Mouse (Mus musculus) limb, embryonic 13.5 days (tissue): ENCODE measurements around the gene Acads. TPM values are rescaled to one million over a fixed set of nuclear protein-coding genes. Genes with fewer than 3 reads are reported as not detected.
"Not testable (repeated sequence)": the region's sequence is repeated elsewhere in the genome, so short reads cannot be mapped to it uniquely, and the experiment has no call there.

Experiments used
- ATAC-seq: fragments of 200-750 bp; cut with Nextera tagmentation; 2 replicates; pipeline ENCODE4 v1.8.0; 2017; ENCODE audit warnings: low read depth, moderate number of reproducible peaks, moderate TSS enrichment; ENCODE audit not compliant: low FRiP score
- H3K27ac ChIP-seq: fragments of 300-500 bp; sonication (generic); 2 replicates; pipeline ENCODE4 v1.5.1; 2015; ENCODE audit warnings: inconsistent platforms, mild to moderate bottlenecking, moderate library complexity
- H3K27me3 ChIP-seq: fragments of 300-500 bp; sonication (generic); 2 replicates; pipeline ENCODE4 v1.6.1; 2015; ENCODE audit warnings: mild to moderate bottlenecking, inconsistent platforms
- H3K36me3 ChIP-seq: fragments of 300-500 bp; sonication (generic); 2 replicates; pipeline ENCODE4 v1.6.1; 2015; ENCODE audit warnings: inconsistent platforms, mild to moderate bottlenecking, moderate library complexity
- H3K4me1 ChIP-seq: fragments of 300-500 bp; sonication (generic); 2 replicates; pipeline ENCODE4 v1.6.1; 2015; ENCODE audit warnings: inconsistent platforms
- H3K4me2 ChIP-seq: fragments of 300-500 bp; sonication (generic); replicated peaks from 2 replicates; pipeline ENCODE4 v1.6.1; 2015; ENCODE audit warnings: inconsistent platforms, mild to moderate bottlenecking, moderate library complexity
- H3K4me3 ChIP-seq: fragments of 300-500 bp; sonication (generic); 2 replicates; pipeline ENCODE4 v1.5.1; 2015; ENCODE audit warnings: moderate library complexity, mild to moderate bottlenecking, inconsistent platforms
- H3K9ac ChIP-seq: fragments of 300-500 bp; sonication (generic); 2 replicates; pipeline ENCODE4 v1.6.1; 2015; ENCODE audit warnings: mild to moderate bottlenecking, inconsistent platforms
- H3K9me3 ChIP-seq: fragments of 300-500 bp; sonication (generic); 2 replicates; pipeline ENCODE4 v1.6.1; 2016; ENCODE audit warnings: inconsistent platforms
- WGBS: fragments of 180-500 bp; shearing (Covaris S2); methylation state at CpG from one replicate; pipeline ENCODE4 v1.1.7; 2015; 5-methylcytosine and 5-hydroxymethylcytosine counted together
- polyA plus RNA-seq: library from polyadenylated mRNA; unstranded; fragments of >200 nt; fragmentation: Nextera tagmentation; extraction: Ambion mirVana; gene quantifications from 2 replicates; pipeline ENCODE4 v1.2.1, GENCODE M21; 2015

The Acads gene
- polyA plus RNA-seq, 1 experiment from 2014 or later, result 56.5 TPM

DNA sequence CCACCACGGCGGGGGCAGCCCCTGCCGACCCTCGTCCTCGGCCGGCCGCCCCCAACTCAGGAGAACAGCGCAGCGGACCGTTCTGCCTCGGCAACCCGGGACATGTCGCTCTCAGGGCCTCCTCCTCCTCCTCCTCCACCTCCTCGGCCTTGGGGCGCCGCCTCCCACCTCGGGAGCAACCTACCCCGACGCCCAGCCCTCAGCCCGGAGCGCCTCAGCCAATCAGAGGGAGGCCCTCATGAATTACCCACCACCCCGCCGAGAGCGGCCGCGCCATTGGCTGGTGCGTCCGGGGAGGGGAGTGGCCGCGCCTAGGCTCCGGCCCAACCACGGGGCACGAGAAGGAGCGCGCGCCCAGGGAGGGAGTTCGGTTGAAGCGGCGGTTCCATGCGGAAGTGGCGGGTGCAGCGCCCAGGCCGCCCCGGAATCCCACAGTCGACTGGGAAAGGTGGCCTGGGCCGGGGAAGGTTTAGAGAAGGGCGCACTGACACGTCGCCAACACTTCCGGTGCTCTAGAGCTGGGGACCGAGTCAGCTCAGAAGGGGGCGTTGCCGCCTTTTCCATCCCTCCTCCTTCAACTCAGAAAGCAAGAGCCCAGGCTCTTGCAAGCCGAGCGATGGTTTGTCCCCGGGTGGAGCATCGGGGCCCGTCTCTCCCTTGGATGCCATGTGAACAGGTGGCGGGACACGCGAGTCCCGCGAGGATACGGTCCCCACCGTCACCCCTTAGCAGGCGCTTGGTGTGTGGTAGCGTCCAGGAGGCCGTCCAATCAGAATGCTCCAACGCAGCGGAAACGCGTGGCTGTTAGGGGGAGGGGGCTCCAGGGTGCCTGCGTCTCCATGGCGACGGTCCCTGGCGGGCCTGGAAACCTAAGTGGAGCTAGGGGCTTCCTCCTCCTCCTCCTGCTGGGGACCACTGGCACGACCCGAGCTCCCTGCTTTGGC is 39.2 kb upstream of the Acads start, which contains the start of gene Mlec:
TSS of gene Mlec (minus strand) at position 140 of the 944 bp plus-strand sequence.
- ATAC-seq, result peak; percentile 96
- peaks cover 60% of the 10 kb centered on the region for H3K4me1 ChIP-seq
- no peaks in the 10 kb centered on the region for H3K9me3 ChIP-seq

DNA sequence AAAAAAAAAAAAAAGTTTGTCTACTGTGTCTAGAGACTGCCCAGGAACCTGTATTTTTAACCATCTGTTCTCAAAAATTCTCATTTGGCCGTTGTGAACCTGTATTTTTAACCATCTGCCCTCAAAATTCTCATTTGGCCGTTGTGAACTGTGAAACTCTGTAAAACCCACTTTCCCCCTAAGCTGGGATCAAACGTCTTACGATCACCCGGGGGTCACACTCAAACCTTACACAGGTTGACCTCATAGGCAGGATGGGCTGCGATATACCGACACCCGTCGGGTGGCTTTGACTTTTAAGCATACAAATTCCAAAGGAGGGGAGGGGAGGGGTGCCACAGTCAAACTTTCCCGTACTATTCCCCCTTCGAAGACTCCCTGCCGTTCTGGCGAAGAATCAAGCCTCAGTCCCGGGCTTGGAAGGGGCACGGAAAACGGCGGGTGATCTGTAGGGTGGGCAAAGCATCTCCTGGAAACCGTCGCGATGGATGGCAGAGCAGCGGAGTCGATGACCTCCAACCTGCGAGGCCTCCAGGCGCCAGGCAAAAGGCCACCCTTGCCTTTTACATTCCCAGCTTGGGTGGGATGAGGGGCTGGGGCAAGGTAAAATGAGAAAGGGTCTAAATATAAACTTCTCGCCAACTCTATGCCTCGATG is 37.9 kb upstream of the Acads start:
- WGBS, result under 1% methylated on average over 26 of the region's 26 CpGs
- H3K4me3 ChIP-seq, result peak overlapping the region; percentile 98
- H3K27ac ChIP-seq, result peak overlapping the region; percentile 92
- H3K4me2 ChIP-seq, result peak overlapping the region; percentile 88
- H3K9me3 ChIP-seq, result no peaks in the 10 kb centered on the region
- peaks cover 67% of the 10 kb centered on the region for H3K4me1 ChIP-seq
- H3K27me3 ChIP-seq, result no peaks in the 10 kb centered on the region
- no peak for ATAC-seq
- peaks cover 10% of the 10 kb centered on the region for H3K36me3 ChIP-seq
- peak overlapping the region; percentile 98 for H3K9ac ChIP-seq

More for the DNA sequence above, 39.2 kb upstream of the Acads start, which contains the start of gene Mlec:
- no peaks in the 10 kb centered on the region for H3K27me3 ChIP-seq
- peak within 1 kb of the TSS; percentile 88 for H3K4me2 ChIP-seq
- H3K27ac ChIP-seq, result peak within 1 kb of the TSS; percentile 97
- peak within 1 kb of the TSS; percentile 98 for H3K4me3 ChIP-seq
- WGBS, result under 1% methylated on average over 69 of the region's 78 CpGs
- peaks cover 4% of the 10 kb centered on the region; the same call in 1 of the 2 replicates for H3K36me3 ChIP-seq
- peak within 1 kb of the TSS; percentile 98 for H3K9ac ChIP-seq

DNA sequence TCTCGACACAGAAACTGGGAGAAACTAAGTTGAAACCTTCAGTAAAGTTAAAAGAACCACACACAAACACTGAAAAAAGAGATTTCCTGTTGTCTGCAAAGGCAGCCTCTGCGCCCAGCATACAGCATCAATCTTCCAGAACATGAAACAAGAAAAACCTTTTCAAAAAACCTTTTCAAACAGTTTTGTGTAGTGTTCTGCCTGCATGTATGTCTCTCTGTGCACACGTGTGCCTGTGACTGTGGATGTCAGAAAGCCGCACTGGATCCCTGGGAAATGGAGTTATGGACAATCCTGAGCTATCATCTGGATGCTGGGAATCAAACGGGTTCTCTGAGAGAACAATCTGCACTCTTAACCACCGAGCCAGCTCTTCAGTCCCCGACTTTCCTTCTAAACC is 37.3 kb upstream of the Acads start:
- Histone ChIP-seq H3K27ac (peak overlapping the region; percentile 29; the same call in 1 of the 2 replicates), H3K4me3 (peak overlapping the region; percentile 98), H3K27me3 (no peaks in the 10 kb centered on the region), H3K9me3 (no peaks in the 10 kb centered on the region), H3K9ac (peak overlapping the region; percentile 98), H3K4me1 (peaks cover 71% of the 10 kb centered on the region), H3K4me2 (peak overlapping the region; percentile 88), H3K36me3 (peaks cover 14% of the 10 kb centered on the region)
- no peak for ATAC-seq
- 51% methylated on average over 7 of the region's 7 CpGs for WGBS

DNA sequence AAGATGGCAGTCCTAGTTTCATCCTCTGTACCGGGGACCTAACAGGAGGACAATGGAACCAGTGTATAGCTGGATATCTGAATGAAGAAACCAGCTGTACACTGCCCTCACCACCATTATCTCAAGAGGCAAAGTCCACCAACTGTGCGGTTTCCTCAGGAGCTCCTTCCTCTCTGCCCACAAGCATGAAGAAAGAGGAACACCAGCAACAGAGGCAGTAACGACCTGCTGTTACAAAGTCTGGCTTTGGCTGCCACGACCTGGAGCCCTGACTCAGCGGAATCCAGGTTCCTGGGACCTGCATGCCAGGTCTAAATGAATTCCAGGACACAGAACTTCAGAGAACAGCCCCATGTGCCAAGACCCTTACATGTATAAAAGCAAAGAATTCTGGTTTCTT is 36.7 kb upstream of the Acads start:
- peak overlapping the region; percentile 98 for H3K9ac ChIP-seq
- 29% methylated on average over 5 of the region's 5 CpGs for WGBS
- no peak for ATAC-seq
- H3K9me3 ChIP-seq, result no peaks in the 10 kb centered on the region
- peak overlapping the region; percentile 88 for H3K4me2 ChIP-seq
- peak overlapping the region; percentile 98 for H3K4me3 ChIP-seq
- peaks cover 71% of the 10 kb centered on the region for H3K4me1 ChIP-seq
- H3K27me3 ChIP-seq, result no peaks in the 10 kb centered on the region
- H3K27ac ChIP-seq, result peak overlapping the region; percentile 29; the same call in 1 of the 2 replicates
- peaks cover 18% of the 10 kb centered on the region for H3K36me3 ChIP-seq

DNA sequence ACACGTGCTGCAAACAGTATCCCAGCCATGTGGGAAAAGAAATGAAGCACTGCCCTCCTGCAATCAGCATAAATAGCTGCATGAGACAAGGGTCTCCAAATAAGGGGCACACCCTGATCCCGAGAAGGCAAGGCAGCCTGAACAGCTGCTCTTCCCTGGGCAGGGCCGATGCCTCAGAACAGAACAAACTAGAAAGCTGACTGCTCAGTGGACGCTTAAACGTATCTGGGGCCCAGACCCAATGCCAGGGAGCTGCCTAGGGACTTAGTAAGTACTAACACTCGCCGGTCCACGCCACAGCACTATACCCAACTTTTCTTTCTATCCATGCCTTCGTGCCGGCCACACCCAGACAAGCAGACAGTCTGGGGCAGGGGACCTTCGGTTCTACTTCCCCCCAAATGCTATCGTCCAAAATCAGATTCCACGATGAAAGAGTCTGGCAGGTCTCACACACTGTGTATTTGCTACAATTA is 36.0 kb upstream of the Acads start:
- H3K4me2 ChIP-seq, result peak overlapping the region; percentile 88
- H3K4me1 ChIP-seq, result peaks cover 68% of the 10 kb centered on the region
- no peaks in the 10 kb centered on the region for H3K9me3 ChIP-seq
- 69% methylated on average over 13 of the region's 13 CpGs for WGBS
- no peak overlapping the region; the same call in 1 of the 2 replicates for H3K27ac ChIP-seq
- H3K27me3 ChIP-seq, result no peaks in the 10 kb centered on the region
- peak overlapping the region; percentile 98 for H3K4me3 ChIP-seq
- ATAC-seq, result no peak
- H3K36me3 ChIP-seq, result peaks cover 24% of the 10 kb centered on the region
- H3K9ac ChIP-seq, result peak overlapping the region; percentile 98

DNA sequence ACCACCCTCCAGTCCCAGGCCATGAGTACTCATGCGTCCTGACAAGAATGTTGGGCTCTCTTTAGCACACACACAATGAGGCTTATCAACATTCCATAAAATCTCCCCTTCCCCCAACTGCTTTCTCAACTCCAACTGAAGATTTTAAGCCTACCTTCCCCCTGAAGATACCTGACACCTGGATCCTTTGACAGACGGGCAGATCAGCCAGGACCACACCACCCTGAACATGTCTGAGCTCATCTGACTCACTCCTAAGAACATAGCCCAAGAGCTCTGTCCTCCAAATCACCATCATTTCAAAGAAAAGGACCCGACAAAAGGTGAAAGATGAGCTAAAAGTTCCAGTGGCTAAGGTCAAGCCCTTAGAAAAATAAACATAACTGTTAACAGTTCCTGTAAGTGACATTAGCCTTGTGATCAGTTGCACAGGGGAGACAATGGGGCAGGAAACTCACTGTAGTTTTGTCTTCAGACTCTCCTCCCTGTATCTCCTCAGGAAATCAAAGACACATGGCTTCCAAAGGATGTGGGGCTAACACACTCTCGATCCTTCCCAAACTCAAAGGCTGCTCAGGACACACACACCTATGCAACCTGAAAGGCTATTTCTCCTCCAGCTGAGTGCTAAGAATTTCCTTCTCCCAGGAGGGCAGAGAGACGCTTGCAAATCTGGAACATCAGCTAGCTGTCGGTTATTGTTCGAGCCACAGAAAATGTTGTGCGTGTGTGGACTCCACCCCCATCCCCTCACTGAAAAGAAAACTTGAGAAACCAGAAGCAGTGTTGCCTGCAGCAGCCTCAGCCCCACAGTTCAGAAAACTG is 33.2 kb upstream of the Acads start:
- Histone ChIP-seq H3K27me3 (no peaks in the 10 kb centered on the region), H3K9ac (peak overlapping the region; percentile 50; the same call in 1 of the 2 replicates), H3K9me3 (no peaks in the 10 kb centered on the region), H3K27ac (peak overlapping the region; percentile 55), H3K4me1 (peaks cover 64% of the 10 kb centered on the region), H3K4me2 (peak overlapping the region; percentile 37), H3K36me3 (peaks cover 51% of the 10 kb centered on the region), H3K4me3 (no peak overlapping the region)
- 46% methylated on average over 8 of the region's 8 CpGs for WGBS
- no peak for ATAC-seq

DNA sequence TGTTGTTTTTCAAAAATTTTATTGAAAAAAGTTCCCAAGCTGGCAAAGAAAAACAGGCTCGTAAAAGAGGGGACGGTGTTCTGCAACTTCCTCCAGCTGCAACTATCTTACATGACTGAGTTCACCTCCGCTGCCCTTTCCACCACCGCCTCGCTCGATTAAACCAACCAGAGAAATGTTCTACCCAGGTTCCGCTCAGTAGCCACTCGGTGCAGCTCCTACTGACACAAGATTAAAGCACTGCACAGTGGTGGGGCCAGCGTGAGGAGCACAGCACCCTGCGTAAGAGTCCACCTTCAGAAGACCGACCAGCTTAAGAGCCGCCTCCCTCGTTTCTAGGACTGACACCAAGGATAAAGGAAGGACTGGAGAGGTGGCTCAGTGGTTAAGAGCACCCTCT is 32.3 kb upstream of the Acads start:
- H3K9me3 ChIP-seq, result no peaks in the 10 kb centered on the region
- no peak overlapping the region for H3K4me2 ChIP-seq
- H3K27ac ChIP-seq, result 0 out of 2 replicates have a peak overlapping the region, but pooled peaks have one; percentile 35
- no peak overlapping the region for H3K9ac ChIP-seq
- H3K4me1 ChIP-seq, result peaks cover 57% of the 10 kb centered on the region
- H3K27me3 ChIP-seq, result no peaks in the 10 kb centered on the region
- peaks cover 60% of the 10 kb centered on the region for H3K36me3 ChIP-seq
- WGBS, result 71% methylated on average over 13 of the region's 13 CpGs
- no peak overlapping the region for H3K4me3 ChIP-seq
- ATAC-seq, result no peak

DNA sequence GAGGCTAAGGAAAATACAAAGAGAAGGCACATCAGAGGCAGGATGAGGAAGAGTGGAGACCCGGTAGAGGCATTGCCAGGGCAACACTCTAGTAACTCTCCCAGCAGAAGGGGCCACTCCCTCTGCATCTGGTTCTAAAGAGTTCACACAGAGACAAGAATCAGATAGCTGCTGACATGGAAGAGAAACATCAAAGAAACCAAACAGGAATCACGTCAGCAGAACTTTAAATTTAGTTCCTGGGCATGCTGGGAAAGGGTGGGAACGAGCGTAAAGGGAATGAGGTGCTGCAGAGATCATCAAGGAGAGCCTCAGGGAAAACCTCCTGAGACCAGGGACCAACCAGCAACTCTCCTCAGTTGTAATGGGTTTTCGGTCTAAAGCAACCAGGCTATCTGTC is 31.8 kb upstream of the Acads start:
- 67% methylated on average over 5 of the region's 5 CpGs for WGBS

DNA sequence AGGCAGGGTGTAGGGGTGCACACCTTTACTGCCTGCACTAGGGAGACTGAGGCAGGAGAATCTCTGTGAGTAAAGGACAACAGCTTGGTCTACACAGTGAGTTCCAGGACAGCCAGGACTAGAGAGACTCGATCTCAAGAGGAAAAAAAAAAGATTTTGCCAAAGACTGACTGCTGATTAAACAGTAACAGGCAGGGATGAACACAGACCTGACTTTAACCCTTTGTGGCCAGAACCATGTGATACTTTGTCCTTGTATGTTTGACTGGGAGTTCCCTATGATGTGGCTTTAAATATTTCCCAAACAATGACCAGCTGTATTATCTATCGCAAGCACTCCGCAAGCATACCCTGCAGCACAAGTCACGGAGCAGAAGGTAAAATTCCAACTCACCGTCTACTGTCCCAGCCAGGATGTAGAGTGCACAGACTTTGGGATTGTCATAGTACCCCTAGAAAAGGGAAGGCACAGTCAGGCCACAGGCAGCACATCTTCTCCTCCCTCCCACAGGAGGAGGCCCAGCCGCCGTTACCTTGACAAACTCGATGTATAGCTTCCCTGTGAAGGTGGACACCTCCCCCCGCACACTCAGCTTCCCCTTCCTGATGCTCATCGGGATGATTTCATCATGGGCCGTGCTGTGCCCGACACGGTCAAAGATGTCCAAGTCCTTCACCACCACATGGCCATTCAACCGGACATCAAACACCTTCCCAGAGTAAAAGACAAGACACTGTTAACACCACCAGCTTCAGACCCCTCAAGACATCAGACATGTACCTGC is 30.7 kb upstream of the Acads start:
- H3K36me3 ChIP-seq, result peaks cover 76% of the 10 kb centered on the region
- ATAC-seq, result no peak
- no peak overlapping the region for H3K4me2 ChIP-seq
- H3K4me3 ChIP-seq, result no peak overlapping the region
- H3K27me3 ChIP-seq, result no peaks in the 10 kb centered on the region
- H3K27ac ChIP-seq, result no peak overlapping the region
- WGBS, result 96% methylated on average over 14 of the region's 14 CpGs
- peaks cover 41% of the 10 kb centered on the region for H3K4me1 ChIP-seq
- no peaks in the 10 kb centered on the region for H3K9me3 ChIP-seq
- H3K9ac ChIP-seq, result no peak overlapping the region

More for the DNA sequence above, 31.8 kb upstream of the Acads start:
- ATAC-seq, result no peak
- H3K9me3 ChIP-seq, result no peaks in the 10 kb centered on the region
- H3K4me2 ChIP-seq, result no peak overlapping the region
- H3K4me3 ChIP-seq, result no peak overlapping the region
- no peak overlapping the region for H3K27ac ChIP-seq
- no peak overlapping the region for H3K9ac ChIP-seq
- no peaks in the 10 kb centered on the region for H3K27me3 ChIP-seq
- peaks cover 52% of the 10 kb centered on the region for H3K4me1 ChIP-seq
- peaks cover 65% of the 10 kb centered on the region for H3K36me3 ChIP-seq

DNA sequence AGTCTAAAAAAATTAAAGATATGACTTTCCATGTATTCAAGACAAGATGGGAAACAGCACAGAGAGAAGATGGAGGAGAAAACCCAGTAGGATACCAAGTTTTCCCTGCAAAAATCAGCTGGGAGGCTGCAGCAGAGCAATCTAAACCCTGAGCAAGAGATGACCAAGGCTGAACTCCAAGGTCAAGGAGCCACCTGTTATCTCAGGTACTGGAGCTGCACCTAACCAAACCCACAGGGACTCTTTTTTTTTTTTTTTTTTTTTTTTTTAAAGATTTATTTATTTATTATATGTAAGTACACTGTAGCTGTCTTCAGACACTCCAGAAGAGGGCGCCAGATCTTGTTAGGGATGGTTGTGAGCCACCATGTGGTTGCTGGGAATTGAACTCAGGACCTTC is 29.7 kb upstream of the Acads start:
- not testable (repeated sequence) for H3K9ac ChIP-seq, H3K4me2 ChIP-seq, H3K27me3 ChIP-seq, H3K27ac ChIP-seq, H3K4me3 ChIP-seq, H3K9me3 ChIP-seq, ATAC-seq
- Histone ChIP-seq H3K36me3 (peaks cover 85% of the 10 kb centered on the region), H3K4me1 (peaks cover 31% of the 10 kb centered on the region)
- no CpG with 5 or more reads among the region's 1 CpGs for WGBS

DNA sequence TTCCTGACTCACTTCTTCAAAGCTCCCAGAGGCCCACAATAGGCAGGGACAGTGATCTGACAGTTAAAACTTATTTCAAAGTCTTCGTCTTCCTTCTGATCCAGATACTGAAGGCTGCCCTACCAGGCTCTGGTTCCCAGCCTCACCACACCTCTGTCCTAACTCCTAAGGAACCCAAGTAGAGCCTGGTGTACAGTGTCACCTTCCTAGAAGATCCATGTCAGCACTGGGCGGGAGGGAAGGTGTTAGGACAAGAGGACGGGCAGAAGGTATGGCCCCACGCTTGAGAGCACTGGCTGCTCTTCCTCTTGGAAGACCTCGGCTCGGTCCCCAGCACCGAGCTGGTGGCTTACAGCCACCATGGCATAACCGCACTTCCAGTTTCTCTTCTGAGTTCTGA is 29.2 kb upstream of the Acads start:
- no peak for ATAC-seq
- Histone ChIP-seq H3K36me3 (peaks cover 85% of the 10 kb centered on the region), H3K27ac (no peak overlapping the region), H3K9me3 (no peaks in the 10 kb centered on the region), H3K9ac (no peak overlapping the region), H3K4me1 (peaks cover 26% of the 10 kb centered on the region), H3K4me3 (no peak overlapping the region), H3K27me3 (no peaks in the 10 kb centered on the region), H3K4me2 (no peak overlapping the region)
- WGBS, result 92% methylated on average over 8 of the region's 8 CpGs
